Mouse (Mus musculus) lung, adult 2 months (tissue): ENCODE measurements around the gene Ccdc80. TPM values are rescaled to one million over a fixed set of nuclear protein-coding genes. Genes with fewer than 3 reads are reported as not detected.

Source experiments
- DNase-seq: peaks from one replicate; pipeline ENCODE4 v3.0.0; 2022
- H3K4me1 ChIP-seq: fragments of 200-500 bp; 2 replicates; pipeline ENCODE4 v1.6.1; 2011; ENCODE audit warnings: low read length; ENCODE audit not compliant: control insufficient read depth, insufficient read depth
- H3K4me3 ChIP-seq: fragments of 200-500 bp; replicated peaks from 2 replicates; pipeline ENCODE3; 2011; ENCODE audit warnings: low read depth, mild to moderate bottlenecking, control low read depth, low read length; ENCODE audit errors: extremely low read depth
- CTCF ChIP-seq: fragments of 200-500 bp; IDR thresholded peaks from 2 replicates; pipeline ENCODE4 v1.5.1; 2011; ENCODE audit warnings: mild to moderate bottlenecking, low read length, control low read depth; ENCODE audit not compliant: insufficient read depth
- POLR2A ChIP-seq: fragments of 200-500 bp; IDR thresholded peaks from 2 replicates; pipeline ENCODE4 v1.6.1; 2011; ENCODE audit warnings: low read depth, mild to moderate bottlenecking, control low read depth, low read length, borderline replicate concordance; ENCODE audit errors: extremely low read depth
- WGBS: fragments of 180-500 bp; shearing (Covaris S2); methylation state at CpG from one replicate; pipeline ENCODE4 v1.1.7; 2018; 5-methylcytosine and 5-hydroxymethylcytosine counted together
- polyA plus RNA-seq: library from polyadenylated mRNA; depleted of rRNA; stranded (reverse); fragments of >200 nt; gene quantifications from 2 replicates; pipeline ENCODE4 v1.2.3, GENCODE M21; 2012; rRNA removed

Gene Ccdc80
- polyA plus RNA-seq, 1 experiment = 19.6 TPM

DNA sequence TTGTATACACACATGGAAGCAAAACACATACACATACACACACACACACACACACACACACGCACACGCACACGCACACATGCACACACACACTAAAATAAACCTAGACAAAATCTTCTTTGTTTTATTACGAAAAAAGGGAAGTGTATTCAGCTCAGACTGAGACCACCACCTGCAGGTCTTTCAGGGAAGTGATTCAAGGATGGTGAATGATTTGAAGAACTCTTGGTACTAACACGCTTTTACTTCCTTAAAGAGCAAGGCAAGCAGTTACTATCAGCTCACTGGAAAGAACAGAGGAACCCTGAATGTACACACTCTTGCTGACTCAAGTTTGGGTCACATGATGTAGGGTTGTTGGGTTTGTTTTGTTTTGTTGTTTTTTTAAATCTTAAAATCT, 49.4 kb downstream of the Ccdc80 start:
- DNase-seq = no peak
- Histone ChIP-seq H3K4me3 (no peak overlapping the region), H3K4me1 (no peaks in the 10 kb centered on the region)
- 82% methylated on average over 5 of the region's 5 CpGs for WGBS
- TF ChIP-seq POLR2A (no peak), CTCF (no peak)

DNA sequence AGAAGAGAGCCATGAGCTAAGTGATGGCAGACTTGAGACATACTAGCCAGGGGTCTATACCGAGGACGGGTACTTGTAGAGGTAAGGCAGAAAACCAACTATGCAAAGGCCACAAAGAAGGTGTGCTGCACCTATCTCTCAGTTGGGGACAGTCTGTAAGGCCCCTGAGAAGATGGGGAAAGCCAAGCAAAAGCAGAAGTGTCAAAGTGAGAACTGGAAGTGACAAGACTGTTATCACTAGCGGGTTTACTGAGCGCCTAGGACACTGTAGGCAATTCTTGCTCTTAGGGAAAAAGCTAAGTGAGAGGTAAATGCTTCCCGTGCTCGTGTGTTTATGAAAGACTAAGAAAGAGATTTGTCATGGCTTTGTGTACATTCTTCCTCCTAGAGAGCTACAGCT, 51.9 kb downstream of the Ccdc80 start:
- no peak for TF ChIP-seq POLR2A
- TF ChIP-seq CTCF = no peak
- Histone ChIP-seq H3K4me3 (no peak overlapping the region), H3K4me1 (no peaks in the 10 kb centered on the region)
- no peak for DNase-seq
- 82% methylated on average over 6 of the region's 6 CpGs for WGBS

GRCm38 (mm10) chr16:45148488-45149082, 55.4 kb downstream of the Ccdc80 start:
- TF ChIP-seq CTCF (no peak), POLR2A (no peak)
- Histone ChIP-seq H3K4me1 (peaks cover under 1% of the 10 kb centered on the region; the same call in 1 of the 2 replicates), H3K4me3 (no peak overlapping the region)
- 82% methylated on average over 10 of the region's 10 CpGs for WGBS
- DNase-seq = no peak

DNA sequence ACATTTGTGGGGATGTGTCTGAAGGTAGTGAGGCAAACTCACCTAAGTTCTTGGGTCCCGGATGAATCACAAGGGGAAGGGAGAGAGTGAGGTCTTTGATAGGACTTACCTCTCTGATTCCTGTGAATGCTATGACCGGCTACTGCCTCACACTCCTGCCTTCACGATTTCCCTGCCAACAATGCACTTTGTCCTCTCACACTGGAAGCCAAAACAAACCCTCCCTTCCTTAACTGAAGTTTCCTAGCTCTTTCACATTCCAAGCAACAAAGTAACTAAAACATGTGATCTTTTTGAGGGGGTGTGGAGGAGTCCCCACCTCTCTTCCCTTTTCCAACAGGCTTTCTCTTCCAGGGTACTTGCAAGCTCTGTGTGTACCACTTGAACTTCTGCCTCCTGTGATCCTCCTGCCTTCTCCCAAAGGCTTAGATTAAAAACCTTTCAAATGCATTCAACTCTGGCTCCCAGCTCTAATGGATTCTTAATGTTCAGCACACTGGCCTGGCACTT, 61.6 kb downstream of the Ccdc80 start:
- 49% methylated on average over 3 of the region's 3 CpGs for WGBS
- Histone ChIP-seq H3K4me1 (peaks cover 13% of the 10 kb centered on the region), H3K4me3 (no peak overlapping the region)
- no peak for TF ChIP-seq CTCF
- TF ChIP-seq POLR2A = no peak
- peak; percentile 16 for DNase-seq

- TF ChIP-seq CTCF (no peak), POLR2A (no peak; the same call in 1 of the 2 replicates)
- peak; percentile 80 for DNase-seq
- WGBS = under 1% methylated on average over 20 of the region's 20 CpGs
- H3K4me3 ChIP-seq = peak overlapping the region; percentile 89
- H3K4me1 ChIP-seq = peaks cover 14% of the 10 kb centered on the region
These were observed 64.9 kb downstream of the Ccdc80 start for GRCm38 (mm10) chr16:45158136-45158521.

- Histone ChIP-seq H3K4me1 (peaks cover 12% of the 10 kb centered on the region), H3K4me3 (peak within 1 kb of the TSS; percentile 96)
- TF ChIP-seq POLR2A (peak; percentile 67; the same call in 1 of the 2 replicates), CTCF (no peak)
- peak; percentile 92 for DNase-seq
- WGBS = under 1% methylated on average over 64 of the region's 64 CpGs
These were observed 65.6 kb downstream of the Ccdc80 start, which contains the start of the genes Slc35a5 and Atg3 for GRCm38 (mm10) chr16:45158522-45159388. Gene Slc35a5 (minus strand): TSS chr16:45158706. Gene Atg3 (plus strand): TSS chr16:45158785.

GRCm38 (mm10) chr16:45159389-45159716, 66.2 kb downstream of the Ccdc80 start:
- TF ChIP-seq CTCF = no peak
- TF ChIP-seq POLR2A = no peak
- DNase-seq = no peak
- peak overlapping the region; percentile 96 for H3K4me3 ChIP-seq
- H3K4me1 ChIP-seq = peaks cover 11% of the 10 kb centered on the region
- under 1% methylated on average over 11 of the region's 11 CpGs for WGBS

Other genes with a start within 250 kb of the Ccdc80 start
- 0.11 TPM in 1 of 2 replicates, not detected in the other for gene Cd200r2, start 226.3 kb upstream of the Ccdc80 start, polyA plus RNA-seq
- 0.19 and 0.38 TPM in 2 replicates for gene Cd200r3, start 149.7 kb upstream of the Ccdc80 start, polyA plus RNA-seq
- gene Slc35a5, start 65.3 kb downstream of the Ccdc80 start, polyA plus RNA-seq = 11.6 and 18.9 TPM in 2 replicates
- 18.5 and 28.1 TPM in 2 replicates for gene Atg3, start 65.4 kb downstream of the Ccdc80 start, polyA plus RNA-seq
- gene Btla, start 130.9 kb downstream of the Ccdc80 start, polyA plus RNA-seq = 2.0 and 4.6 TPM in 2 replicates